Mouse (Mus musculus) bone marrow, adult 2 months (tissue): ENCODE measurements around the gene Syt6.

Experiments used
- CTCF ChIP-seq: fragments of 200-500 bp; IDR thresholded peaks from 2 replicates; pipeline ENCODE4 v1.5.1; 2011; ENCODE audit warnings: low read length, control low read depth; ENCODE audit not compliant: control insufficient read depth, insufficient read depth
- POLR2A ChIP-seq: fragments of 200-500 bp; IDR thresholded peaks from 2 replicates; pipeline ENCODE4 v1.6.1; 2011; ENCODE audit warnings: low read depth, mild to moderate bottlenecking, control low read depth, low read length, borderline replicate concordance; ENCODE audit not compliant: control insufficient read depth

GRCm38 (mm10) chr3:103647164-103647867 lies 72.3 kb downstream of the Syt6 start:
- TF ChIP-seq CTCF (no peak), POLR2A (no peak)
